Mouse (Mus musculus) layer of hippocampus, adult 2 months (tissue): ENCODE measurements at regions not wholly inside any gene's neighbourhood (a gene's known extent, or its start where the extent isn't known, plus 50 kb on each side); places are given as distances from the start of the nearest gene placed in this dataset.

Source experiments
- DNase-seq, 2 experiments: peaks; one replicate each; pipeline ENCODE4 v3.0.0; 2022; ENCODE audit warnings: low spot score in 2 of 2
- H3K27ac ChIP-seq: fragments of 200-600 bp; 2 replicates; pipeline ENCODE4 v1.8.1; 2022
- H3K4me3 ChIP-seq: fragments of 200-600 bp; 2 replicates; pipeline ENCODE4 v1.8.1; 2022; ENCODE audit warnings: mild to moderate bottlenecking
- CTCF ChIP-seq: fragments of 200-600 bp; conservative IDR thresholded peaks from 2 replicates; pipeline ENCODE4 v1.8.1; 2022; ENCODE audit warnings: antibody characterized with exemption, mild to moderate bottlenecking, moderate library complexity

GRCm38 (mm10) chr10:87432306-87432705 lies 61.2 kb downstream of the Ascl1 start:
- no peak for DNase-seq
- no peak for TF ChIP-seq CTCF
- Histone ChIP-seq H3K27ac (no peak overlapping the region), H3K4me3 (no peak overlapping the region)

GRCm38 (mm10) chr10:87419940-87420385 lies 73.5 kb downstream of the Ascl1 start:
- Histone ChIP-seq H3K4me3 (no peak overlapping the region), H3K27ac (no peak overlapping the region)
- no peak for TF ChIP-seq CTCF
- no peak for DNase-seq

DNA sequence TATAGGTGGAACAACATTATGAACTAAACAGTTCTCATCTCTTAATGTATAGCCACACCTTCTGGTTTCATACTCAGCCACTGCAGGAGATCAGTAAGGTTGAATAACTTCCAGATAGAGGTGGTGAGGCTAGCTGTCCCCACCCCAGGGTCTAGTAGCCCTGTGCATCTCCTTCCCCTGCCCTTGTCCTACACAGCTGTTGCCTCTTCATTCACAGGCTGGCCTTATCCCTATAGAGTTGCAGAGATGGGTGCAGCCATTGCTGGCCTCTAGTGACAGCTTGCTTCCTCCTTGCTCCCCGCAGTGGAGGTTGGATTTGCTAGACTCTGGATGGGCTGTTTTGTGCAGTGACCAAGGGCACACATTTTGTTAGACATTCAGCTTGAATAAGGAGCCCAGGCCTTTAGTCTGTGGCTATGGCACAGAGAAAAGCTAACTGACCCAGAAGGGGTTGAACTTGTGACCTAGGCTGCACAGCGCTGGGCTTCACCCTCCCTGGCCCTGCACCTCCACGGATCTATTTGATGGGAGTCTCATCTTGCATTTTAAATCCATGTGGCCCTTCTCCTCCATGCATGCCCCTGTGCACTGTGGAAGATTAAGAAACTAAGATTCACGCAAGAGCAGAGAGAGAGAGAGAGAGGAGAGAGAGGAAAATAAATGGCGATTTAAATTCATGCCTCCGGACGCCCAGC lies 74.1 kb downstream of the Ascl1 start:
- no peak for TF ChIP-seq CTCF
- H3K4me3 ChIP-seq = no peak overlapping the region
- no peak overlapping the region for H3K27ac ChIP-seq
- no peak for DNase-seq

DNA sequence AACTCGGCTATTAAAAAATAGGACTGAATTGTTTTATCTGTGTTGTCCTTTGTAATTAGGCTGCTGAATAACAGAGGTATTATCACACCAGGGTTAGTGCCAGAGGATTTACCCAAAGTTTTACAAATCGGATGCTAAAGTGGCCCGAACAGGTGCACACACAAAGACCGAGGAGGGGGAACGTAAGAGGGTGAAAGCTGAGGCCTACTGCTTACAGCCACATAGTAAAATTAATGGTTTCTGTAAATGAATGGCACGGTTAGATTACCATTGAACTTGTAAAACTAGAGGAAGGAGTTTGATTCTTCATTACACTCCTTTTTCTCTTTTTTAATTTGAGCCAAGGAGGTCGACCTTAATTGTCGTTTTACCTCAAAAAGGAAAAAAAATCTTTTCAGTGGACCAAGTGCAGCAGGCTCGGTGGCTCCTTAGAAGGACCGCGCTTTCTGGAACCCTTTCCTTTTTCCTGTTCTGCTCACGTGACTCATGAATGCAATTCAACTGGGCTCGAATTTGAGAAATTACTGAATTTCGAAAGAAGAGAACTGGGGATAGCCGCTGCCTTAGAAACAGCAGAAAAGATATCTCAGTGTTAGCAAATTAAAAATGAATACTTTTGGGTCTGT lies 99.1 kb downstream of the Ascl1 start:
- no peak for TF ChIP-seq CTCF
- no peak overlapping the region for H3K27ac ChIP-seq
- H3K4me3 ChIP-seq = no peak overlapping the region
- no peak for DNase-seq

GRCm38 (mm10) chr10:87389148-87389547 lies 104.3 kb downstream of the Ascl1 start:
- DNase-seq = peak in 1 of 2 experiments; percentile 1
- Histone ChIP-seq H3K27ac (no peak overlapping the region), H3K4me3 (no peak overlapping the region)
- TF ChIP-seq CTCF = no peak

DNA sequence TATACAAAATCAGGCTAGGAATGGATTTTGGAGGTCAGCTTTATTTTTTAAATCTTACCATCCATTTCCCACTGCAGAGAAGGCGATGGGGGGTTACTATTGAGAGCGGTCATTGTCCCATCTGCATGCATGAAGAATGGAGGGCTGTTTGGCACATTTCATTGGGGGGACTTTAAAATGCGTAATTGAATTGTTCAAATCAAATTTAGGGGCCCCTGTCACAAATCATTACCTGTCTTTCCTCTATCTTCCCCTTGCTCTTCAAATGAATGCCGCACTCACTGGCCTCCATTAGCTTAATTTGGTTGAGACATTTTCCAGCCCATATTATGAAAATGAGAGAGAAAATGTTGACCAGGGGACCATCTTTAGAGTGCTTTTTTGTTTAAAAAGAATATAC lies 108.2 kb downstream of the Ascl1 start:
- Histone ChIP-seq H3K4me3 (no peak overlapping the region), H3K27ac (no peak overlapping the region)
- no peak for DNase-seq
- no peak for TF ChIP-seq CTCF

GRCm38 (mm10) chr10:87384606-87385206 lies 108.8 kb downstream of the Ascl1 start:
- Histone ChIP-seq H3K27ac (no peak overlapping the region), H3K4me3 (no peak overlapping the region)
- no peak for DNase-seq
- no peak for TF ChIP-seq CTCF

- peak; percentile 44 to 50 for DNase-seq
- no peak for TF ChIP-seq CTCF
- Histone ChIP-seq H3K4me3 (peak overlapping the region; percentile 42), H3K27ac (peak overlapping the region; percentile 76)
Observed at GRCm38 (mm10) chr10:87351400-87352172, 141.9 kb downstream of the Ascl1 start.

DNA sequence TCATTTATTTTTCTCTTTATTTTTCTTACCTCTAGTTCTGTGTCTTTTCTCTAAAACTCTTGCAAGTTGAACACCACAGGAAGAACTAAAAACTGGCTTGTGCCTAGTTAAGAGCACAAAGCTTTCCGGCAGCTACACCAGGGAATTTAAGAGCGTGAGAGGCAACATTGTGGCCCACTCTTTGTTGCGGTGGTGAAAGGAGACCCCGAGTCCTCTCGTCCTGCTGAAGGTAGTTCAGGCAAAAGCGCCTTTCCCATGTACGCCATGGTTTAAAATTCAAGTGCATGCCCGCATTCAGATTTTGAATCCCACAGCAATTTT lies 142.4 kb downstream of the Ascl1 start:
- no peak for TF ChIP-seq CTCF
- H3K27ac ChIP-seq = peak overlapping the region; percentile 76
- peak overlapping the region; percentile 42 for H3K4me3 ChIP-seq
- no peak for DNase-seq

DNA sequence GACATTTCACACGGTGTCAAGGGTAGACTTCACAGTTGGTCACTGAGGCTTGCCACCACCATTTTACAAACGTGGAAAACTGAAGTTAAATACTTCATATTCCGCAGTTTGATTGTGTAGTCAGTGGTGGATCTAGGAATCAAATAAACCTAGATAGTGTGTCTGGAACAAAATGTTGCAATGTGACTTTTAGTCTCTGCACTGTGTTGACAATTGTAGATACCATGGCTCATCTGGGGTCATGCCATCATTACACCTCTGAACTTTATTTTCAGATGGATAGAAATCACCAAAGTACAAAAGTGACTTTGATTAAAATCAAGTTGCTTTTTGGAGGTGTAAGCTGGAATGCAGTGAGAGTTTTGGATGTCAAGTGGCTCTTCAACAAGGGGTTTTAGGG lies 158.3 kb downstream of the Ascl1 start:
- H3K27ac ChIP-seq = no peak overlapping the region
- no peak for DNase-seq
- TF ChIP-seq CTCF = no peak
- no peak overlapping the region for H3K4me3 ChIP-seq

- peak in 1 of 2 experiments; percentile 27 for DNase-seq
- H3K27ac ChIP-seq = no peak overlapping the region
- H3K4me3 ChIP-seq = no peak overlapping the region
- TF ChIP-seq CTCF = no peak
Observed at GRCm38 (mm10) chr10:87333311-87333710, 160.1 kb downstream of the Ascl1 start.

DNA sequence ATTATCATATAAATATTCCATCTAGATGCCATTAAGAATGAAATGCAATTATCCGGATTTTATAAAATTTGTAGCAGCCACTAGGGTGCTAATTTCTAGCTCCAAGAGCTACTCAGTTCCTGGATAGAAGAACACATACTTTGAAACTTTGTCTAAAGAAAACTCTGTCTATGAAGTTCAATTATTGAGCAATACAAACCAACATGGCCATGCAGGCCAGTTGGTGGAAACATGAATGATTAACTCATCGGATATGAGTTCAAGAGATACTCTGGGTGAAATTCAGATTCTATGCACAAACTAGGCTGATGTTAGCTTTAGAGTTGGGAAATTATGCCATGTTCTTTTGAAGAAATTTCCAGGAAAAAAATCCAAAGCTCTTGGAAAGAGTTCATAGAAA lies 164.0 kb downstream of the Ascl1 start:
- TF ChIP-seq CTCF = no peak
- Histone ChIP-seq H3K4me3 (no peak overlapping the region), H3K27ac (no peak overlapping the region)
- DNase-seq = no peak

- DNase-seq = no peak
- H3K27ac ChIP-seq = no peak overlapping the region
- no peak for TF ChIP-seq CTCF
- H3K4me3 ChIP-seq = no peak overlapping the region
Observed at GRCm38 (mm10) chr10:87325769-87326168, 167.7 kb downstream of the Ascl1 start.
